Mouse (Mus musculus): Measurements from ENCODE around the gene Hist1h2ag. TPM values are rescaled to one million over a fixed set of nuclear protein-coding genes. Genes with fewer than 3 reads are reported as not detected.

Hist1h2ag gene
- polyA plus RNA-seq, 1 experiment from 2014 or later, result 25.3 TPM

GRCm38 (mm10) chr13:22015479-22016450 lies 27.0 kb downstream of the Hist1h2ag start:
- no peak overlapping the region for H3K9ac ChIP-seq (ENCODE audit: low read length)
- 16% methylated on average over 27 of the region's 27 CpGs for WGBS
- peak; percentile 76 for ATAC-seq (ENCODE audit: insufficient read depth, low FRiP score)
- no peak overlapping the region for H3K27ac ChIP-seq (ENCODE audit: low read length)
- H3K36me3 ChIP-seq (ENCODE audit: control insufficient read depth, insufficient read depth, low read length), result no peaks in the 10 kb centered on the region
- H3K27me3 ChIP-seq (ENCODE audit: control insufficient read depth, insufficient read depth, low read length), result peaks cover 31% of the 10 kb centered on the region
- no peaks in the 10 kb centered on the region for H3K9me3 ChIP-seq (replicated peaks; ENCODE audit: control insufficient read depth, low read length)
- peak overlapping the region; percentile 20; the same call in 1 of the 2 replicates for H3K4me2 ChIP-seq (ENCODE audit: low read depth, low read length)
- peak overlapping the region; percentile 7 for H3K4me3 ChIP-seq (replicated peaks; ENCODE audit: low read length)
- no peaks in the 10 kb centered on the region for H3K4me1 ChIP-seq (ENCODE audit: control insufficient read depth, insufficient read depth, low read length)

- no peaks in the 10 kb centered on the region for H3K9me3 ChIP-seq (replicated peaks; ENCODE audit: control insufficient read depth, low read length)
- H3K36me3 ChIP-seq (ENCODE audit: control insufficient read depth, insufficient read depth, low read length), result no peaks in the 10 kb centered on the region
- H3K27ac ChIP-seq (ENCODE audit: low read length), result no peak overlapping the region
- H3K27me3 ChIP-seq (ENCODE audit: control insufficient read depth, insufficient read depth, low read length), result peaks cover 44% of the 10 kb centered on the region
- H3K4me1 ChIP-seq (ENCODE audit: control insufficient read depth, insufficient read depth, low read length), result no peaks in the 10 kb centered on the region
- H3K4me3 ChIP-seq (replicated peaks; ENCODE audit: low read length), result peak overlapping the region; percentile 6
- H3K4me2 ChIP-seq (ENCODE audit: low read depth, low read length), result peak overlapping the region; percentile 28
- 9% methylated on average over 17 of the region's 17 CpGs for WGBS
- no peak overlapping the region for H3K9ac ChIP-seq (ENCODE audit: low read length)
- no peak for ATAC-seq (ENCODE audit: insufficient read depth, low FRiP score)
Measured at GRCm38 (mm10) chr13:22014411-22014845, 28.3 kb downstream of the Hist1h2ag start.

GRCm38 (mm10) chr13:22013716-22014115 lies 29.0 kb downstream of the Hist1h2ag start:
- Histone ChIP-seq H3K4me3 (replicated peaks; ENCODE audit: low read length) (no peak overlapping the region), H3K4me1 (ENCODE audit: control insufficient read depth, insufficient read depth, low read length) (no peaks in the 10 kb centered on the region), H3K4me2 (ENCODE audit: low read depth, low read length) (no peak overlapping the region), H3K9me3 (replicated peaks; ENCODE audit: control insufficient read depth, low read length) (no peaks in the 10 kb centered on the region), H3K27me3 (ENCODE audit: control insufficient read depth, insufficient read depth, low read length) (peaks cover 51% of the 10 kb centered on the region), H3K27ac (ENCODE audit: low read length) (no peak overlapping the region), H3K36me3 (ENCODE audit: control insufficient read depth, insufficient read depth, low read length) (no peaks in the 10 kb centered on the region), H3K9ac (ENCODE audit: low read length) (no peak overlapping the region)
- WGBS, result 25% methylated on average over 13 of the region's 13 CpGs
- ATAC-seq (ENCODE audit: insufficient read depth, low FRiP score), result no peak

GRCm38 (mm10) chr13:22009642-22010041 lies 33.1 kb downstream of the Hist1h2ag start, which contains the start of gene Prss16:
Gene Prss16, minus strand, starts transcription at chr13:22009742.
- H3K27me3 ChIP-seq (ENCODE audit: control insufficient read depth, insufficient read depth, low read length), result peaks cover 80% of the 10 kb centered on the region
- no peak for ATAC-seq (ENCODE audit: insufficient read depth, low FRiP score)
- H3K4me3 ChIP-seq (replicated peaks; ENCODE audit: low read length), result no peak within 1 kb of the TSS
- 41% methylated on average over 6 of the region's 7 CpGs for WGBS
- peaks cover 12% of the 10 kb centered on the region; the same call in 1 of the 2 replicates for H3K4me1 ChIP-seq (ENCODE audit: control insufficient read depth, insufficient read depth, low read length)
- H3K36me3 ChIP-seq (ENCODE audit: control insufficient read depth, insufficient read depth, low read length), result no peaks in the 10 kb centered on the region
- no peaks in the 10 kb centered on the region for H3K9me3 ChIP-seq (replicated peaks; ENCODE audit: control insufficient read depth, low read length)
- no peak within 1 kb of the TSS for H3K4me2 ChIP-seq (ENCODE audit: low read depth, low read length)
- no peak within 1 kb of the TSS for H3K27ac ChIP-seq (ENCODE audit: low read length)
- H3K9ac ChIP-seq (ENCODE audit: low read length), result no peak within 1 kb of the TSS

GRCm38 (mm10) chr13:22008707-22009106 lies 34.0 kb downstream of the Hist1h2ag start:
- Histone ChIP-seq H3K36me3 (ENCODE audit: control insufficient read depth, insufficient read depth, low read length) (no peaks in the 10 kb centered on the region), H3K9me3 (replicated peaks; ENCODE audit: control insufficient read depth, low read length) (no peaks in the 10 kb centered on the region), H3K4me1 (ENCODE audit: control insufficient read depth, insufficient read depth, low read length) (peaks cover 12% of the 10 kb centered on the region; the same call in 1 of the 2 replicates), H3K27ac (ENCODE audit: low read length) (no peak overlapping the region), H3K27me3 (ENCODE audit: control insufficient read depth, insufficient read depth, low read length) (peaks cover 84% of the 10 kb centered on the region), H3K4me3 (replicated peaks; ENCODE audit: low read length) (no peak overlapping the region), H3K9ac (ENCODE audit: low read length) (no peak overlapping the region), H3K4me2 (ENCODE audit: low read depth, low read length) (no peak overlapping the region)
- WGBS, result 77% methylated on average over 3 of the region's 3 CpGs
- ATAC-seq (ENCODE audit: insufficient read depth, low FRiP score), result no peak

GRCm38 (mm10) chr13:22007872-22008271 lies 34.9 kb downstream of the Hist1h2ag start:
- Histone ChIP-seq H3K9me3 (replicated peaks; ENCODE audit: control insufficient read depth, low read length) (no peaks in the 10 kb centered on the region), H3K4me3 (replicated peaks; ENCODE audit: low read length) (no peak overlapping the region), H3K36me3 (ENCODE audit: control insufficient read depth, insufficient read depth, low read length) (no peaks in the 10 kb centered on the region), H3K4me2 (ENCODE audit: low read depth, low read length) (no peak overlapping the region), H3K27ac (ENCODE audit: low read length) (no peak overlapping the region), H3K27me3 (ENCODE audit: control insufficient read depth, insufficient read depth, low read length) (peaks cover 87% of the 10 kb centered on the region), H3K9ac (ENCODE audit: low read length) (no peak overlapping the region), H3K4me1 (ENCODE audit: control insufficient read depth, insufficient read depth, low read length) (peaks cover 12% of the 10 kb centered on the region; the same call in 1 of the 2 replicates)
- WGBS, result 54% methylated on average over 7 of the region's 7 CpGs
- ATAC-seq (ENCODE audit: insufficient read depth, low FRiP score), result no peak

GRCm38 (mm10) chr13:22007121-22007510 lies 35.6 kb downstream of the Hist1h2ag start:
- peak overlapping the region; percentile 86 for H3K4me2 ChIP-seq (ENCODE audit: low read depth, low read length)
- 5% methylated on average over 18 of the region's 18 CpGs for WGBS
- no peak for ATAC-seq (ENCODE audit: insufficient read depth, low FRiP score)
- no peaks in the 10 kb centered on the region for H3K36me3 ChIP-seq (ENCODE audit: control insufficient read depth, insufficient read depth, low read length)
- H3K9ac ChIP-seq (ENCODE audit: low read length), result peak overlapping the region; percentile 63
- peaks cover 85% of the 10 kb centered on the region for H3K27me3 ChIP-seq (ENCODE audit: control insufficient read depth, insufficient read depth, low read length)
- peak overlapping the region; percentile 61 for H3K4me3 ChIP-seq (replicated peaks; ENCODE audit: low read length)
- peaks cover 12% of the 10 kb centered on the region; the same call in 1 of the 2 replicates for H3K4me1 ChIP-seq (ENCODE audit: control insufficient read depth, insufficient read depth, low read length)
- no peaks in the 10 kb centered on the region for H3K9me3 ChIP-seq (replicated peaks; ENCODE audit: control insufficient read depth, low read length)
- H3K27ac ChIP-seq (ENCODE audit: low read length), result no peak overlapping the region

GRCm38 (mm10) chr13:22006334-22007120 lies 36.2 kb downstream of the Hist1h2ag start:
- H3K27ac ChIP-seq (ENCODE audit: low read length), result 0 out of 2 replicates have a peak overlapping the region, but pooled peaks have one; percentile 2

More at GRCm38 (mm10) chr13:22006334-22007120, 36.2 kb downstream of the Hist1h2ag start:
- peaks cover 12% of the 10 kb centered on the region; the same call in 1 of the 2 replicates for H3K4me1 ChIP-seq (ENCODE audit: control insufficient read depth, insufficient read depth, low read length)
- peak overlapping the region; percentile 86 for H3K4me2 ChIP-seq (ENCODE audit: low read depth, low read length)
- peak overlapping the region; percentile 63 for H3K9ac ChIP-seq (ENCODE audit: low read length)
- peaks cover 89% of the 10 kb centered on the region for H3K27me3 ChIP-seq (ENCODE audit: control insufficient read depth, insufficient read depth, low read length)
- H3K4me3 ChIP-seq (replicated peaks; ENCODE audit: low read length), result peak overlapping the region; percentile 61
- no peaks in the 10 kb centered on the region for H3K9me3 ChIP-seq (replicated peaks; ENCODE audit: control insufficient read depth, low read length)
- under 1% methylated on average over 38 of the region's 38 CpGs for WGBS
- no peaks in the 10 kb centered on the region for H3K36me3 ChIP-seq (ENCODE audit: control insufficient read depth, insufficient read depth, low read length)
- peak; percentile 89 for ATAC-seq (ENCODE audit: insufficient read depth, low FRiP score)

Data from stomach, embryonic 16.5 days (tissue).